ENCODE assay signal across 25 mouse cellular contexts in the genomic region with DNA sequence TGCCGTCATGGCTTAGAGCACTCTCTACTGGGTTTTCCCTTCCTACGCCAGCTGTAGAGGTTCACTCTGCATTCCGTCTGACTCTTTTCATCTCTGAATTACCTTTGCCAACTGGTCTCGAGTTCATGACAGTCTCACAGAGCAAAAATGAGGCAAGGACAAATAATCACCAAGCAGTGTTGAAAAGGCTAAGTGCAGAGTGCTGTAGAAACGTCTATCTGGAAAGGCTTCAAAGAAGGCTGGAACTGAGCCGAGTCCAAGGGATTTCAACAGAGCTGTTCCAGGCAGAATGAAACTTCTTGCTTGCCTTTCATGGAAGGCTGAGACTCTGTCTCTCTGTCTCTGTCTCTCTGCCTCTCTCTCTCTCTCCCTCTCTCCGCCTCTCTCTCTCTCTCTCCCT. TPM values are rescaled to one million over a fixed set of nuclear protein-coding genes. Genes with fewer than 3 reads are reported as not detected.
A peak's percentile ranks its signal among the peaks of the same experiment; 100 is the strongest.
DNase-seq lines count a peak whose midpoint lies in the region; ATAC-seq and TF ChIP-seq lines count a peak whose summit lies in the region.
"Had no signal": no experiment of that assay in that cellular context is flagged by ENCODE, and none has a peak within 500 bp of the region (broad histone marks: within the 10 kb centered on the region; RNA-seq: fewer than 3 reads in every experiment).

No protein-coding gene starts in this region.

- intact Hi-C loops in heart, postnatal 10 days (cut with DNase I) = no loop called here

- no peak for TF ChIP-seq POLR2A in lung, adult 2 months (IDR thresholded peaks at IDR 0.05; ENCODE audit: borderline replicate concordance, extremely low read depth, low read depth, low read length)

- no peak overlapping the region for H3K4me2 ChIP-seq in heart, embryonic 11.5 days
- H3K4me2 ChIP-seq: embryonic facial prominence, embryonic 15.5 days; forebrain, embryonic 15.5 days; heart, embryonic 15.5 days; limb, embryonic 15.5 days; midbrain, embryonic 11.5 days had no signal

- no peak overlapping the region for H3K4me3 ChIP-seq in heart, embryonic 11.5 days (ENCODE audit: low read depth, low read length)
- H3K4me3 ChIP-seq in lung, adult 2 months (replicated peaks; ENCODE audit: extremely low read depth, low read depth, low read length) = no peak overlapping the region
- H3K4me3 ChIP-seq: embryonic facial prominence, embryonic 15.5 days; forebrain, embryonic 15.5 days; heart, embryonic 15.5 days; limb, embryonic 15.5 days had no signal

- no peak for ATAC-seq in heart, embryonic 11.5 days (replicated peaks; ENCODE audit: insufficient number of reproducible peaks, low FRiP score, low TSS enrichment)
- ATAC-seq: CD4-positive, CD25-positive, alpha-beta regulatory T cell, adult 4 months; forebrain, embryonic 15.5 days had no signal

- WGBS in heart, embryonic 11.5 days (ENCODE audit: insufficient replicate concordance) = 49% methylated on average over 7 of the region's 7 CpGs
- WGBS in lung, adult 2 months = 55% methylated on average over 7 of the region's 7 CpGs

- no peaks in the 10 kb centered on the region for H3K27me3 ChIP-seq in heart, embryonic 11.5 days (ENCODE audit: control insufficient read depth, insufficient read depth, low read length)
- H3K27me3 ChIP-seq: embryonic facial prominence, embryonic 15.5 days; forebrain, embryonic 15.5 days; heart, embryonic 15.5 days; limb, embryonic 15.5 days had no signal

- no peak overlapping the region for H3K9ac ChIP-seq in heart, embryonic 11.5 days (ENCODE audit: low read depth, low read length)
- H3K9ac ChIP-seq: embryonic facial prominence, embryonic 15.5 days; forebrain, embryonic 15.5 days; heart, embryonic 15.5 days; limb, embryonic 15.5 days had no signal

- peak; percentile 45 for DNase-seq in adrenal gland, postnatal 14 days
- no peak for DNase-seq in adrenal gland, adult 8-10 months
- DNase-seq in heart, postnatal 10 days = peak; percentile 17 to 20
- DNase-seq in lung, postnatal 10 days = peak; percentile 14
- no peak for DNase-seq in lung, adult 2 months
- peak; percentile 44 for DNase-seq in fibroblast of lung, adult 2 months (ENCODE audit: low read depth)
- no peak for DNase-seq in layer of hippocampus, adult 9-10 months (ENCODE audit: low spot score)
- DNase-seq: cerebellum, adult 8-10 months; kidney, adult 18-20 months; left cerebral cortex, postnatal 4 days; thymus, adult 18-20 months; thymus, postnatal 36 days had no signal

- TF ChIP-seq CTCF in lung, adult 2 months (IDR thresholded peaks at IDR 0.05; ENCODE audit: insufficient read depth, low read length) = no peak

- no peaks in the 10 kb centered on the region for H3K4me1 ChIP-seq in heart, embryonic 11.5 days (ENCODE audit: control insufficient read depth, insufficient read depth, low read length)
- H3K4me1 ChIP-seq in lung, adult 2 months (ENCODE audit: control insufficient read depth, insufficient read depth, low read length) = no peaks in the 10 kb centered on the region
- H3K4me1 ChIP-seq: embryonic facial prominence, embryonic 15.5 days; forebrain, embryonic 15.5 days; heart, embryonic 15.5 days; limb, embryonic 15.5 days had no signal

- no peak overlapping the region for H3K27ac ChIP-seq in heart, embryonic 11.5 days (ENCODE audit: low read depth, low read length)
- H3K27ac ChIP-seq: embryonic facial prominence, embryonic 15.5 days; forebrain, embryonic 15.5 days; heart, embryonic 15.5 days; kidney, postnatal 0 days; limb, embryonic 15.5 days had no signal

- H3K9me3 ChIP-seq in heart, embryonic 11.5 days (replicated peaks; ENCODE audit: control insufficient read depth, low read length) = no peaks in the 10 kb centered on the region
- H3K9me3 ChIP-seq: embryonic facial prominence, embryonic 15.5 days; forebrain, embryonic 15.5 days; heart, embryonic 15.5 days; limb, embryonic 15.5 days had no signal

- H3K36me3 ChIP-seq in heart, embryonic 11.5 days (ENCODE audit: control insufficient read depth, insufficient read depth, low read length) = no peaks in the 10 kb centered on the region
- H3K36me3 ChIP-seq: embryonic facial prominence, embryonic 15.5 days; forebrain, embryonic 15.5 days; heart, embryonic 15.5 days; limb, embryonic 15.5 days had no signal

RNA-seq across cellular contexts. Expression of a gene that starts 47.8 kb away (rescaled TPM):
- not detected in 2 replicates for total RNA-seq in adrenal gland, postnatal 14 days (2021)
- total RNA-seq in adrenal gland, adult 8-10 months (2022) = 1 to 10 TPM in 1 of 4 experiments, under 1 TPM in 1, not detected in 2; 0.77 to 1.7 TPM
- total RNA-seq in heart, postnatal 10 days (2021) = not detected
- not detected in 2 replicates for polyA plus RNA-seq in heart, embryonic 11.5 days (2014; fragmentation: Nextera tagmentation; extraction: Ambion mirVana)
- polyA plus RNA-seq in lung, adult 2 months (2012; rRNA removed) = not detected in 2 replicates
- total RNA-seq: common myeloid progenitor, adult 5-6 weeks; megakaryocyte progenitor cell, adult 5-6 weeks had no signal
- polyA plus RNA-seq: CD4-positive, CD25-positive, alpha-beta regulatory T cell, adult 4 months; heart, embryonic 15.5 days; kidney, postnatal 0 days; large intestine, adult 2 months; liver, embryonic 16.5 days; small intestine, adult 2 months had no signal

Comparison
In these comparisons a context has a peak if more than half of its experiments do, and no peak if none do; other contexts are left out.
1. DNase-seq: peak in adrenal gland, postnatal 14 days (single experiment), heart, postnatal 10 days (2 of 2), lung, postnatal 10 days (single experiment) and fibroblast of lung, adult 2 months (single experiment); none in adrenal gland, adult 8-10 months (single experiment), lung, adult 2 months (single experiment) and layer of hippocampus, adult 9-10 months (single experiment).